Mouse (Mus musculus): ENCODE results near the gene Pink1.
"Not testable (repeated sequence)": the region's sequence is repeated elsewhere in the genome, so short reads cannot be mapped to it uniquely, and the experiment has no call there.

Pink1 gene

GRCm38 (mm10) chr4:138342778-138343177 lies 16.7 kb upstream of the Pink1 start:
- no peak for DNase-seq (ENCODE audit: low read depth, low spot score)

GRCm38 (mm10) chr4:138342048-138342447 lies 15.9 kb upstream of the Pink1 start:
- no peak for DNase-seq (ENCODE audit: low read depth, low spot score)

GRCm38 (mm10) chr4:138341393-138341792 lies 15.3 kb upstream of the Pink1 start:
- DNase-seq (ENCODE audit: low read depth, low spot score) = no peak

GRCm38 (mm10) chr4:138339963-138340362 lies 13.9 kb upstream of the Pink1 start:
- peak; percentile 78 for DNase-seq (ENCODE audit: low read depth, low spot score)

- no peak for DNase-seq (ENCODE audit: low read depth, low spot score)
Measured at GRCm38 (mm10) chr4:138337341-138337740, 11.2 kb upstream of the Pink1 start.

- no peak for DNase-seq (ENCODE audit: low read depth, low spot score)
Measured at GRCm38 (mm10) chr4:138336876-138337275, 10.8 kb upstream of the Pink1 start.

GRCm38 (mm10) chr4:138335648-138336047 lies 9.5 kb upstream of the Pink1 start:
- no peak for DNase-seq (ENCODE audit: low read depth, low spot score)

- no peak for DNase-seq (ENCODE audit: low read depth, low spot score)
Measured at GRCm38 (mm10) chr4:138335036-138335435, 8.9 kb upstream of the Pink1 start.

- no peak for DNase-seq (ENCODE audit: low read depth, low spot score)
Measured at GRCm38 (mm10) chr4:138333135-138333534, 7.0 kb upstream of the Pink1 start.

GRCm38 (mm10) chr4:138331647-138332046 lies 5.5 kb upstream of the Pink1 start:
- no peak for DNase-seq (ENCODE audit: low read depth, low spot score)

- no peak for DNase-seq (ENCODE audit: low read depth, low spot score)
Measured at GRCm38 (mm10) chr4:138330264-138330671, 4.2 kb upstream of the Pink1 start.

GRCm38 (mm10) chr4:138327891-138328470 lies 1.9 kb upstream of the Pink1 start:
- DNase-seq (ENCODE audit: low read depth, low spot score) = no peak

GRCm38 (mm10) chr4:138327155-138327554 lies 1.0 kb upstream of the Pink1 start:
- DNase-seq (ENCODE audit: low read depth, low spot score) = not testable (repeated sequence)

GRCm38 (mm10) chr4:138325466-138326076 lies 536 bp downstream of the Pink1 start:
- DNase-seq (ENCODE audit: low read depth, low spot score) = peak; percentile 96

GRCm38 (mm10) chr4:138324451-138324850 lies 1.7 kb downstream of the Pink1 start:
- DNase-seq (ENCODE audit: low read depth, low spot score) = no peak

GRCm38 (mm10) chr4:138323753-138324152 lies 2.4 kb downstream of the Pink1 start:
- DNase-seq (ENCODE audit: low read depth, low spot score) = no peak

- DNase-seq (ENCODE audit: low read depth, low spot score) = no peak
Measured at GRCm38 (mm10) chr4:138322692-138323091, 3.4 kb downstream of the Pink1 start.

GRCm38 (mm10) chr4:138321488-138321887 lies 4.6 kb downstream of the Pink1 start:
- DNase-seq (ENCODE audit: low read depth, low spot score) = no peak

- no peak for DNase-seq (ENCODE audit: low read depth, low spot score)
Measured at GRCm38 (mm10) chr4:138320711-138321110, 5.4 kb downstream of the Pink1 start.

- peak; percentile 91 for DNase-seq (ENCODE audit: low read depth, low spot score)
Measured at GRCm38 (mm10) chr4:138319508-138319907, 6.6 kb downstream of the Pink1 start.

GRCm38 (mm10) chr4:138318509-138319266 lies 7.4 kb downstream of the Pink1 start:
- DNase-seq (ENCODE audit: low read depth, low spot score) = peak; percentile 78

- DNase-seq (ENCODE audit: low read depth, low spot score) = peak; percentile 56
Measured at GRCm38 (mm10) chr4:138316369-138316768, 9.7 kb downstream of the Pink1 start.

GRCm38 (mm10) chr4:138315781-138316180 lies 10.3 kb downstream of the Pink1 start:
- DNase-seq (ENCODE audit: low read depth, low spot score) = peak; percentile 70
